Mouse (Mus musculus): ENCODE results near the gene Eea1. TPM values are rescaled to one million over a fixed set of nuclear protein-coding genes. Genes with fewer than 3 reads are reported as not detected.

The Eea1 gene
- total and polyA plus RNA-seq, 3 experiments = 9.2 to 43.5 (median 10.2) TPM

DNA sequence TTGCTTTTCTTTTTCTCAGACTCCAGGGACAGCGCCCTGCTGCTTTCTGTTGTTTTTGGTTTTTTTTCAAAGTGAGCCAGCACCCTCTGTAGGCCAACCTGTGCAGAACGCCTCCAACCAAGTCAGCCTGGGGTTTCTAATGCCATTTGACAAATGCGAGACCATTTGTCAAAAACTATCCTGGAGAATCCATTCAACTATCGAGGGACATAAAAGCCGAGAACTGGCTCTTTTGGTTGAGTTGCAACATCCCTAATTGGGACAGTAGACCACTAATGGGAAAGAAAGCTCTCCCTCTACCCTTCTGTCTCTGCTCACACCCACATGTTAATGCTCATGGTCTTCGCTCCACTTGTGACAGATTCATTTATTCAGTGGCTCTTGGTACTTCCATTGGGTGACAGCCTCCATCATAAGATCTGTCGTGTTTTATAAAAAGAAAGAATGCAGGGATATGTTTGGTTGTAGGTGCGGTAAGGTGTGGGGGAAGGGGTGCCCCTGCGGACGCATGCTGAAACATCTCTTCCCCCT is 45.5 kb upstream of the Eea1 start:
- no peak overlapping the region for H3K27ac ChIP-seq (ENCODE audit: control insufficient read depth, low read depth, low read length)
- no peaks in the 10 kb centered on the region for H3K79me2 ChIP-seq (ENCODE audit: control insufficient read depth, insufficient read depth, low read length, poor library complexity)
- peaks cover 0 to 3% of the 10 kb centered on the region in 2 experiments; a peak in 2 of 4 replicates for H3K27me3 ChIP-seq (ENCODE audit: control insufficient read depth in 1 of 2, insufficient read depth in 2 of 2, low read length in 2 of 2)
- H3K9me3 ChIP-seq (replicated peaks; ENCODE audit: insufficient read depth, low read length) = no peaks in the 10 kb centered on the region
- H3K4me1 ChIP-seq (ENCODE audit: control insufficient read depth in 1 of 2, insufficient read depth in 2 of 2, low read length in 2 of 2) = peaks cover 0 to 7% of the 10 kb centered on the region in 2 experiments; a peak in 1 of 4 replicates
- peak; percentile 68 for DNase-seq (ENCODE audit: low read depth, low spot score)
- no peak overlapping the region for H3K9ac ChIP-seq (ENCODE audit: control insufficient read depth, low read depth, low read length, poor library complexity, severe bottlenecking)
- H3K36me3 ChIP-seq (ENCODE audit: control insufficient read depth in 1 of 2, insufficient read depth in 2 of 2, low read length in 2 of 2) = no peaks in the 10 kb centered on the region
- peak overlapping the region; percentile 34 to 38 for H3K4me3 ChIP-seq (ENCODE audit: control insufficient read depth in 1 of 2, insufficient read depth in 1 of 2, low read depth in 2 of 2, low read length in 2 of 2)
- peak; percentile 32; the same call in 1 of the 2 replicates for TF ChIP-seq ZNF384 (IDR thresholded peaks at IDR 0.05; ENCODE audit: low read depth, low read length)
- TF ChIP-seq KAT2A (conservative IDR thresholded peaks at IDR 0.05; ENCODE audit: low read depth, low read length) = no peak
- no peak for TF ChIP-seq USF1 (IDR thresholded peaks at IDR 0.05; ENCODE audit: low read depth, low read length)
- TF ChIP-seq ETS1 (IDR thresholded peaks at IDR 0.05; ENCODE audit: low read depth, low read length) = no peak
- TF ChIP-seq MEF2A (IDR thresholded peaks at IDR 0.05; ENCODE audit: extremely low read depth, insufficient replicate concordance, low read depth, low read length, poor library complexity, severe bottlenecking) = no peak
- TF ChIP-seq TCF12 (IDR thresholded peaks at IDR 0.05; ENCODE audit: low read depth, low read length) = no peak
- no peak for TF ChIP-seq HCFC1 (IDR thresholded peaks at IDR 0.05; ENCODE audit: low read depth, low read length)
- no peak for TF ChIP-seq TAL1 (IDR thresholded peaks at IDR 0.05; ENCODE audit: low read length)
- no peak for TF ChIP-seq RCOR1 (IDR thresholded peaks at IDR 0.05; ENCODE audit: low read depth, low read length)
- no peak for TF ChIP-seq CHD1 (IDR thresholded peaks at IDR 0.05; ENCODE audit: low read depth, low read length)
- no peak for TF ChIP-seq GATA1 (IDR thresholded peaks at IDR 0.05; ENCODE audit: low read depth, low read length)
- no peak for TF ChIP-seq TBP (IDR thresholded peaks at IDR 0.05; ENCODE audit: low read depth, low read length)
- no peak for TF ChIP-seq NRF1 (IDR thresholded peaks at IDR 0.05; ENCODE audit: insufficient read depth, low read depth, low read length, poor library complexity, severe bottlenecking)
- TF ChIP-seq MXI1 (IDR thresholded peaks at IDR 0.05; ENCODE audit: low read depth, low read length) = no peak
- no peak for TF ChIP-seq POLR2A (IDR thresholded peaks at IDR 0.05; ENCODE audit: control insufficient read depth in 1 of 2, insufficient read depth in 1 of 2, low read depth in 1 of 2, low read length in 2 of 2, poor library complexity in 1 of 2)
- no peak for TF ChIP-seq MAX (IDR thresholded peaks at IDR 0.05; ENCODE audit: low read length)
- TF ChIP-seq CTCF (IDR thresholded peaks at IDR 0.05 in 2 of 3, conservative IDR thresholded peaks at IDR 0.05 in 1 of 3; ENCODE audit: control insufficient read depth in 1 of 3, insufficient read depth in 1 of 3, low read depth in 2 of 3, low read length in 3 of 3, poor library complexity in 1 of 3, severe bottlenecking in 1 of 3) = peak; percentile 39 to 85 (median 71)
- TF ChIP-seq CHD2 (IDR thresholded peaks at IDR 0.05; ENCODE audit: low read length) = no peak
- TF ChIP-seq MAFK (IDR thresholded peaks at IDR 0.05; ENCODE audit: borderline replicate concordance, low read depth, low read length) = no peak
- TF ChIP-seq ZMIZ1 (IDR thresholded peaks at IDR 0.05; ENCODE audit: low read depth, low read length) = no peak
- TF ChIP-seq UBTF (IDR thresholded peaks at IDR 0.05; ENCODE audit: borderline replicate concordance, insufficient read depth, low read depth, low read length) = no peak
- TF ChIP-seq USF2 (IDR thresholded peaks at IDR 0.05; ENCODE audit: borderline replicate concordance in 1 of 2, insufficient read depth in 1 of 2, low read depth in 1 of 2, low read length in 2 of 2) = no peak
- no peak for TF ChIP-seq BHLHE40 (IDR thresholded peaks at IDR 0.05; ENCODE audit: borderline replicate concordance, low read depth, low read length)
- TF ChIP-seq GABPA (IDR thresholded peaks at IDR 0.05; ENCODE audit: low read depth, low read length) = no peak
- no peak for TF ChIP-seq ELF1 (IDR thresholded peaks at IDR 0.05; ENCODE audit: low read depth, low read length)
- TF ChIP-seq SIN3A (IDR thresholded peaks at IDR 0.05; ENCODE audit: low read length) = no peak
- TF ChIP-seq SMC3 (IDR thresholded peaks at IDR 0.05; ENCODE audit: low read depth, low read length) = peak; percentile 79
- no peak for TF ChIP-seq E2F4 (IDR thresholded peaks at IDR 0.05; ENCODE audit: borderline replicate concordance, low read depth, low read length)
- no peak for TF ChIP-seq MYC (IDR thresholded peaks at IDR 0.05; ENCODE audit: low read depth, low read length)
- TF ChIP-seq ZKSCAN1 (IDR thresholded peaks at IDR 0.05; ENCODE audit: low read depth, low read length) = no peak
- peak; percentile 87 for TF ChIP-seq RAD21 (IDR thresholded peaks at IDR 0.05; ENCODE audit: low read depth, low read length)
- TF ChIP-seq MAZ (IDR thresholded peaks at IDR 0.05; ENCODE audit: low read depth, low read length) = no peak
- TF ChIP-seq EP300 (IDR thresholded peaks at IDR 0.05; ENCODE audit: low read depth in 1 of 2, low read length in 2 of 2) = no peak
- no peak for TF ChIP-seq JUND (IDR thresholded peaks at IDR 0.05; ENCODE audit: low read depth, low read length)
- TF ChIP-seq POLR2AphosphoS5 (IDR thresholded peaks at IDR 0.05; ENCODE audit: borderline replicate concordance, low read depth, low read length) = no peak
- peak; percentile 64 for TF ChIP-seq ZC3H11A (IDR thresholded peaks at IDR 0.05; ENCODE audit: low read depth, low read length)
- no peak for TF ChIP-seq NELFE (IDR thresholded peaks at IDR 0.05; ENCODE audit: low read depth, low read length)
- no peak for TF ChIP-seq MYB (IDR thresholded peaks at IDR 0.05; ENCODE audit: low read depth, low read length)
